Mouse (Mus musculus): ENCODE measurements at regions not wholly inside any gene's neighbourhood (a gene's known extent, or its start where the extent isn't known, plus 50 kb on each side); places are given as distances from the start of the nearest gene placed in this dataset.
"Not testable (repeated sequence)": the region's sequence is repeated elsewhere in the genome, so short reads cannot be mapped to it uniquely, and the experiment has no call there.

DNA sequence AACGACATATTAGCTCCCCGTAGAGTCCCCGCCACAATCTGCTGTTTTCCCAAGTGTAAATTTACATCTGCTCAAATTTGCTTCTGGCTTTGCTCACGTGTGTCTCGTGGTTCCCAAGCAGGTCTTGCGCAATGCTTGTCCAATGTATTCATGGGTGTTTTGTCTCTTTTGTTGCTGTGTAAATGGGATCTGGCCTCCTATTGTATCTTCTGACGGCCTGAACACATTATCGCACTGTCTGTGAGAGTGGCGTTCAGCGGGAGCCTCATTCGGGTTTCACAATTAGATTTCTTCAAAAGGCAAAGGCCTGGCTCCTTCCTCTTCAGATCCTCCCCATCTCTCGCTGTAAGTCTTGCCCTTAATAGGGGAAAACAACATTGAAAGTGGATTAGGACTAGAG lies 274.5 kb downstream of the Fam19a5 start:
- no peak overlapping the region for H3K4me3 ChIP-seq (ENCODE audit: low read length)
- H3K4me1 ChIP-seq (ENCODE audit: control insufficient read depth, insufficient read depth, low read depth, low read length): no peaks in the 10 kb centered on the region
- no peak for ATAC-seq
- no peaks in the 10 kb centered on the region for H3K9me3 ChIP-seq (ENCODE audit: control insufficient read depth, low read length)
- H3K4me2 ChIP-seq (ENCODE audit: low read length): no peak overlapping the region
- WGBS: 22% methylated on average over 12 of the region's 12 CpGs
- H3K9ac ChIP-seq (ENCODE audit: low read depth, low read length): no peak overlapping the region
- H3K27ac ChIP-seq (ENCODE audit: low read depth, low read length): no peak overlapping the region
- H3K36me3 ChIP-seq (ENCODE audit: control insufficient read depth, insufficient read depth, low read length): no peaks in the 10 kb centered on the region
- no peaks in the 10 kb centered on the region for H3K27me3 ChIP-seq (replicated peaks; ENCODE audit: control insufficient read depth, insufficient read depth, low read length)

- H3K9me3 ChIP-seq (ENCODE audit: control insufficient read depth, low read length): no peaks in the 10 kb centered on the region
- no peak for ATAC-seq
- H3K4me2 ChIP-seq (ENCODE audit: low read length): no peak overlapping the region
- WGBS: 38% methylated on average over 3 of the region's 3 CpGs
- H3K4me1 ChIP-seq (ENCODE audit: control insufficient read depth, insufficient read depth, low read depth, low read length): no peaks in the 10 kb centered on the region
- no peak overlapping the region for H3K27ac ChIP-seq (ENCODE audit: low read depth, low read length)
- no peak overlapping the region for H3K4me3 ChIP-seq (ENCODE audit: low read length)
- H3K9ac ChIP-seq (ENCODE audit: low read depth, low read length): no peak overlapping the region
- no peaks in the 10 kb centered on the region for H3K27me3 ChIP-seq (replicated peaks; ENCODE audit: control insufficient read depth, insufficient read depth, low read length)
- H3K36me3 ChIP-seq (ENCODE audit: control insufficient read depth, insufficient read depth, low read length): no peaks in the 10 kb centered on the region
Observed at GRCm38 (mm10) chr15:87842097-87842496, 298.0 kb downstream of the Fam19a5 start.

DNA sequence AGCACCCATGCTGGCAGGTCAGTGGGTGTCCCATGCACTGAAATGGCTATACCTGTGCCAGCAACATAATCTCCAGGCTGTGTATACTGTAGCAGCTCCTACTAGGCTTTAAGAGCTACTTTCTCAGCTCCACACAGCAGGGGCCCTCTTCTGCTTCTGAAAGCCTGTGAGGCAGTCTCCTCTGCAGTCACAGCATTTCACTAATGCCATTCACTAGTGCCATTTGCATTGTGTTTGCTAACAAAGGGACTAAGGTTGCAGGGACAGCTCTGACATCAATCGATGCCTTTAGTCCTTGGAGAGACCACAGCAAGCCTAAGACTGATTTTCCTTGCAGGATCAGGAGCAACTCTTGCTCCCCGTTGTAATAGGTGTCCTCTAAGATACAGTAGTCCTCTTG lies 315.0 kb downstream of the Fam19a5 start:
- ATAC-seq: no peak
- Histone ChIP-seq H3K27ac (ENCODE audit: low read depth, low read length) (no peak overlapping the region), H3K9me3 (ENCODE audit: control insufficient read depth, low read length) (no peaks in the 10 kb centered on the region), H3K27me3 (replicated peaks; ENCODE audit: control insufficient read depth, insufficient read depth, low read length) (no peaks in the 10 kb centered on the region), H3K4me2 (ENCODE audit: low read length) (no peak overlapping the region), H3K9ac (ENCODE audit: low read depth, low read length) (no peak overlapping the region), H3K4me1 (ENCODE audit: control insufficient read depth, insufficient read depth, low read depth, low read length) (no peaks in the 10 kb centered on the region), H3K36me3 (ENCODE audit: control insufficient read depth, insufficient read depth, low read length) (no peaks in the 10 kb centered on the region), H3K4me3 (ENCODE audit: low read length) (no peak overlapping the region)
- 7% methylated on average over 2 of the region's 2 CpGs for WGBS

GRCm38 (mm10) chr15:87876286-87876899 lies 332.3 kb downstream of the Fam19a5 start:
- Histone ChIP-seq H3K9ac (ENCODE audit: low read depth, low read length) (no peak overlapping the region), H3K4me3 (ENCODE audit: low read length) (no peak overlapping the region), H3K9me3 (ENCODE audit: control insufficient read depth, low read length) (no peaks in the 10 kb centered on the region), H3K4me1 (ENCODE audit: control insufficient read depth, insufficient read depth, low read depth, low read length) (no peaks in the 10 kb centered on the region), H3K36me3 (ENCODE audit: control insufficient read depth, insufficient read depth, low read length) (no peaks in the 10 kb centered on the region), H3K4me2 (ENCODE audit: low read length) (no peak overlapping the region), H3K27me3 (replicated peaks; ENCODE audit: control insufficient read depth, insufficient read depth, low read length) (no peaks in the 10 kb centered on the region), H3K27ac (ENCODE audit: low read depth, low read length) (no peak overlapping the region)
- 68% methylated on average over 9 of the region's 9 CpGs for WGBS
- no peak for ATAC-seq

DNA sequence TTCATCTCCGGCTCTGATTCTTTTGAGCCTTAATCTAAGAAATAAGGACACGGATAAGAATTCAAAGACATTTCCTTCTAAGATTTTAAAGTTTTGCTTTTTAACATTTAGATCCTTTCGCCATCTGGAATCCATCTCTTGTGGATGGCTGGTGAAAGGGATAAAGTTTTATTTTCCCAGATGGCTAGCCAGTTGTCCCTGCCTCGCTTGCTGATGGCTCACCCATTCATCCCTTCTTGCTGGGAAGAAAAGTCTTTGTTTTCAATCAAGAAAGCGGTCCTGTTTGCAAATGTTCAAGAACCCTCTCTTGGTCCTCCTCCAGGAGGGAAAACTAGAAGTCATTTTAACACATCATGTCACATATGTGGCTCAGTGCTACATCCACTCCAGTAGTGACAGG lies 346.8 kb downstream of the Fam19a5 start:
- Histone ChIP-seq H3K27me3 (replicated peaks; ENCODE audit: control insufficient read depth, insufficient read depth, low read length) (no peaks in the 10 kb centered on the region), H3K27ac (ENCODE audit: low read depth, low read length) (no peak overlapping the region), H3K9ac (ENCODE audit: low read depth, low read length) (no peak overlapping the region), H3K36me3 (ENCODE audit: control insufficient read depth, insufficient read depth, low read length) (no peaks in the 10 kb centered on the region), H3K4me3 (ENCODE audit: low read length) (no peak overlapping the region), H3K4me2 (ENCODE audit: low read length) (no peak overlapping the region), H3K9me3 (ENCODE audit: control insufficient read depth, low read length) (no peaks in the 10 kb centered on the region), H3K4me1 (ENCODE audit: control insufficient read depth, insufficient read depth, low read depth, low read length) (no peaks in the 10 kb centered on the region)
- WGBS: 87% methylated on average over 5 of the region's 5 CpGs
- no peak for ATAC-seq

- not testable (repeated sequence) for H3K9ac ChIP-seq (ENCODE audit: low read depth, low read length); H3K9me3 ChIP-seq (ENCODE audit: control insufficient read depth, low read length); H3K36me3 ChIP-seq (ENCODE audit: control insufficient read depth, insufficient read depth, low read length); H3K4me1 ChIP-seq (ENCODE audit: control insufficient read depth, insufficient read depth, low read depth, low read length); H3K4me2 ChIP-seq (ENCODE audit: low read length); ATAC-seq; H3K27me3 ChIP-seq (replicated peaks; ENCODE audit: control insufficient read depth, insufficient read depth, low read length); H3K27ac ChIP-seq (ENCODE audit: low read depth, low read length); H3K4me3 ChIP-seq (ENCODE audit: low read length)
- 87% methylated on average over 6 of the region's 6 CpGs for WGBS
Observed at GRCm38 (mm10) chr15:87894866-87895265, 350.8 kb downstream of the Fam19a5 start.

DNA sequence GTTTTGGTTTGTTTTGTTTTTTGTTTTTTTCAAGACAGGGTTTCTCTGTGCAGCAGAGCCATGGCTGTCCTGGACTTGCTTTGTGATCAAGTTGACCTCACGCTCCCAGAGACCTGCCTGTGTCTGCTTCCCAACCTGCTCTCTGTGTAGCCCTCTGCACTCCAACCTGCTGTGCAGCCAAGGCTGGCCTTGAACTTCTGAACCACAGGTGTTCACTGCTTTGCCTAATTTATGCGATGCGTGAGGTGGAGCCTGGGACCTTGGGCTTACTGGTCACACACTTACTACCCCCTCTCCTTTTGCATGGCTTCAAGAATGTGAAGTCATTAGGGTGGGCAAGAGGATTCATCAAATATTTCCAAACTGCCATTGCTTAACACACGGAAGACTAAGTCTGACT lies 354.6 kb downstream of the Fam19a5 start:
- no peak overlapping the region for H3K4me3 ChIP-seq (ENCODE audit: low read length)
- H3K4me2 ChIP-seq (ENCODE audit: low read length): no peak overlapping the region
- no peak overlapping the region for H3K9ac ChIP-seq (ENCODE audit: low read depth, low read length)
- no peaks in the 10 kb centered on the region for H3K4me1 ChIP-seq (ENCODE audit: control insufficient read depth, insufficient read depth, low read depth, low read length)
- no peak for ATAC-seq
- no peaks in the 10 kb centered on the region for H3K36me3 ChIP-seq (ENCODE audit: control insufficient read depth, insufficient read depth, low read length)
- no peaks in the 10 kb centered on the region for H3K27me3 ChIP-seq (replicated peaks; ENCODE audit: control insufficient read depth, insufficient read depth, low read length)
- 84% methylated on average over 4 of the region's 4 CpGs for WGBS
- no peak overlapping the region for H3K27ac ChIP-seq (ENCODE audit: low read depth, low read length)
- no peaks in the 10 kb centered on the region for H3K9me3 ChIP-seq (ENCODE audit: control insufficient read depth, low read length)

DNA sequence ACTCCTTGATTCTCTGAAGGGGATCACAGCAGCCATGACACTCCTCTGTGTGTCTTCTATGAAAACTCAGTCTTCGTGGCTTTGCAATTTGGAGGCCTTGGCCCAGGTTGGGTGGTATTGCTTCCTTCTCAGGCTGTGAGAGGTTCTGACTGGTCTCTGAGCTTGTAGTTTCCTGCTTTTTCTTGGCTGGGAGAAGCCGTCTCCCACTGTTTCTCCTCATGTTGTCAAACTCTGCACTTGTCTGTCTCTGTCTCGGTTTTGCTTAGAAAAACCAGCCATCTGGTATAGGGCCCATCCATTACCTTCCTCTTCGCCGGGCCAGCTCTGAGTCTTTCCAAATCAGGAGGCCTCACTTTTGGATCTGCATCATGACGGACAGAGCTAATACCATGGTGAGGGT lies 360.3 kb downstream of the Fam19a5 start:
- WGBS: 90% methylated on average over 6 of the region's 6 CpGs
- no peaks in the 10 kb centered on the region for H3K27me3 ChIP-seq (replicated peaks; ENCODE audit: control insufficient read depth, insufficient read depth, low read length)
- ATAC-seq: no peak

DNA sequence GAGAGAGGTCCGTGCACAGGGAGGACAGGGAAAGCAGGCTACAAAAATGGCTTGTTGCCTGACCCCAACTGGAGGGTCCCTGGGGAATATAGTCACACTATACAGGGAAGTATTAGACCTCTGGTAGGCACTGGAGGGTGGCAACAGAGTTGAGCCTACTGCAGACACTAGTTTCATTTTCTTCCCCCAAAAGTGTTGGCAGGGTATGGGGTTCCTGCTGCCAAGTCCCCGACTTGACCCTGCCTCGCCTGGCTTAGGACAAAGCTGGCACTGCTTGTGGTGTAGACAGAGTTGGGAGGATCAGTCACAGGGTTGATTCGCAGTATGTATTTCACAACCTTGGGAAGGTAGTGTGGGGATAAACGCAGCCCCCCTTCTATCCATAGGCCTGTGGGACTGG lies 362.2 kb downstream of the Fam19a5 start:
- H3K4me3 ChIP-seq (ENCODE audit: low read length): no peak overlapping the region
- H3K4me1 ChIP-seq (ENCODE audit: control insufficient read depth, insufficient read depth, low read depth, low read length): no peaks in the 10 kb centered on the region; the same call in 1 of the 2 replicates
- no peaks in the 10 kb centered on the region for H3K27me3 ChIP-seq (replicated peaks; ENCODE audit: control insufficient read depth, insufficient read depth, low read length)
- H3K9ac ChIP-seq (ENCODE audit: low read depth, low read length): no peak overlapping the region
- H3K4me2 ChIP-seq (ENCODE audit: low read length): no peak overlapping the region
- H3K36me3 ChIP-seq (ENCODE audit: control insufficient read depth, insufficient read depth, low read length): no peaks in the 10 kb centered on the region
- WGBS: 71% methylated on average over 5 of the region's 5 CpGs
- no peak overlapping the region for H3K27ac ChIP-seq (ENCODE audit: low read depth, low read length)
- H3K9me3 ChIP-seq (ENCODE audit: control insufficient read depth, low read length): no peaks in the 10 kb centered on the region
- no peak for ATAC-seq

More for the DNA sequence above, 360.3 kb downstream of the Fam19a5 start:
- Histone ChIP-seq H3K4me1 (ENCODE audit: control insufficient read depth, insufficient read depth, low read depth, low read length) (no peaks in the 10 kb centered on the region; the same call in 1 of the 2 replicates), H3K27ac (ENCODE audit: low read depth, low read length) (no peak overlapping the region), H3K4me3 (ENCODE audit: low read length) (no peak overlapping the region), H3K36me3 (ENCODE audit: control insufficient read depth, insufficient read depth, low read length) (no peaks in the 10 kb centered on the region), H3K4me2 (ENCODE audit: low read length) (no peak overlapping the region), H3K9me3 (ENCODE audit: control insufficient read depth, low read length) (no peaks in the 10 kb centered on the region), H3K9ac (ENCODE audit: low read depth, low read length) (no peak overlapping the region)

DNA sequence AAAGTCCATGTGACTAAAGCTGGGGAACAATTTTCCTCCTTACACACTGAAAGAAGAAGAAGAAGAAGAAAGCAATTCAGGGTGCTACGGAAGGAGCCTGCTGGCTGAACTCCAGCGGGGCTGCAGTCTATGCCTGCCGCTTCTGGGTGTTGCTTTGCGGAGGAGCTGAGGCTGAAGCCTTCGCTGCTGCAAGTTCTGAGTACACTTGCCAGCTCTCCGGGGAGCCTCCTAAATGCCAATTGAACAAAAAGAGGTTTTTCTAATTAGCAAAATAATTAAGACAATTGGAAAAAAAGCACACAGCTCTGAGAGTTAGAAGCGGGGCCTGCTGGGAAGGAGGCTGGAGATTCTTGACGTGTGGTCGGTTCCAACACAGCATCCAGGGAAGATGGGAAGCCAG lies 378.0 kb downstream of the Fam19a5 start:
- no peak overlapping the region for H3K9ac ChIP-seq (ENCODE audit: low read depth, low read length)
- no peak overlapping the region for H3K4me2 ChIP-seq (ENCODE audit: low read length)
- H3K27me3 ChIP-seq (replicated peaks; ENCODE audit: control insufficient read depth, insufficient read depth, low read length): no peaks in the 10 kb centered on the region
- no peak overlapping the region for H3K27ac ChIP-seq (ENCODE audit: low read depth, low read length)
- no peaks in the 10 kb centered on the region for H3K36me3 ChIP-seq (ENCODE audit: control insufficient read depth, insufficient read depth, low read length)
- no peak overlapping the region for H3K4me3 ChIP-seq (ENCODE audit: low read length)
- H3K4me1 ChIP-seq (ENCODE audit: control insufficient read depth, insufficient read depth, low read depth, low read length): no peaks in the 10 kb centered on the region
- no peaks in the 10 kb centered on the region for H3K9me3 ChIP-seq (ENCODE audit: control insufficient read depth, low read length)
- ATAC-seq: no peak
- WGBS: 36% methylated on average over 9 of the region's 9 CpGs
